Mouse (Mus musculus): ENCODE results near the gene Gpr107. TPM values are rescaled to one million over a fixed set of nuclear protein-coding genes. Genes with fewer than 3 reads are reported as not detected.
A peak's percentile ranks its signal among the peaks of the same experiment; 100 is the strongest.

The Gpr107 gene
- polyA plus RNA-seq, 1 experiment from 2014 or later = 29.9 TPM

DNA sequence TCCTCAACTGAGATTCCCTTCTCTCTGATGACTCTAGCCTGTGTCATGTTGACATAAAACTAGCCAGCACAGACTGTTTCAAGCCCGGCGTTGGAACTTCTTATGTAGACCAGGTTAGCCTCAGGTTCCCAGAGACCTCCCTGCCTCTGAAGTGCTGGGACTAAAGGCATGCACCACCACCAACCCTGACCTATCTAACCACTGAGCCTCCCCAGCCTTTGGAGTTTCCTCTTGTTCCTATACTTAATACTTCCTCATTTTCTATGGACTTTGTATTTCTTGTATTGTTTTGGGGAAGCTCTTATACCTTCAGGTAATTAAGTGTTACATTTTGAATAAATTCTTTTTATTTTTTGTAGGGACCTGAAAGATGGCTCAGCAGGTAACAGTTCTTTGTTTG, 37.9 kb upstream of the Gpr107 start:
- WGBS = 100% methylated on average over 2 of the region's 2 CpGs
- no peak for ATAC-seq (replicated peaks; ENCODE audit: extremely low read depth, insufficient read depth, low FRiP score)

DNA sequence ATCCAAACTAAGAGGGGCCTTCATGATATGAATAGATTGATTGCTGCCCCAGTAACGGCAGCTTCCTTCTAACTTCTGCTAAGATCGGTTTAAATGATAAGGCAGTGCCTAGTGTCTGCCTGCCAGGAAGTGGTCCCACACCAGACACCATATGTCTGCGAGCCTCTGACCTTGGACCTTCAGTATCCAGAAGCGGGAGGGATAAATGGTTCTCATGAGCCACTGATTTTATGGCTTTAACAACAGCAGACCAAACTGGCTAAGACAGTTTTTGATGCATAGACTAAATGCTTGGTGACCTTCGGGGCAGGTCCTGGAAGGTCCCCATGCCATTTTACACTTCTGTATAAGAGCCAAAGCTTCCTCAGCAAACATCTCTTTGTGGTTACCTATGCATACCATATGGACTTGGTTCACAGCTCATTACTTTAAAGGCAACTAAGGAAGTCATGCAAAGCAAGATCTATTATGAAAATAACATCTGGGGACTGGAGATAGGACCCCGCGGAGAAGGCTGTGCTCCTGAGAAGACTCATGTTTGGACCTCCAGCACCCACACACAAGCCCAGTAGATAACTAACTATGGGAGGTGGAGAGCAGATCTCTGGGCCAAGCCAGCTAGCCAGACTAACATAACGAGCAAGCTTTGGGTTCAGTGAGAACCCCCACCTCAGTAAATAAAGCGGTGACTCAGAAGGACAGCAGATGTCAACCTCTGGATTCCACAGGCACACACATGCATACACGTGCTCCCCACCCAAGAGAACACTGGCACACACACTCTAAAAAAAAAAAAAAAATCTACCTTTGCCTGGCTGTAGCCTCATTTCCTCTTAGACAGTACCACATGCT, 36.8 kb upstream of the Gpr107 start:
- Histone ChIP-seq H3K4me3 (ENCODE audit: low read length) (no peak overlapping the region), H3K9ac (ENCODE audit: low read length) (peak overlapping the region; percentile 22; the same call in 1 of the 2 replicates), H3K4me1 (ENCODE audit: control insufficient read depth, insufficient read depth, low read length) (peaks cover 26% of the 10 kb centered on the region), H3K27ac (ENCODE audit: low read length) (peak overlapping the region; percentile 66), H3K27me3 (ENCODE audit: control insufficient read depth, insufficient read depth, low read length) (no peaks in the 10 kb centered on the region), H3K36me3 (ENCODE audit: control insufficient read depth, insufficient read depth) (no peaks in the 10 kb centered on the region), H3K4me2 (ENCODE audit: low read depth, low read length) (peak overlapping the region; percentile 19), H3K9me3 (replicated peaks; ENCODE audit: control insufficient read depth, low read length) (peaks cover 5% of the 10 kb centered on the region)
- no peak for ATAC-seq (replicated peaks; ENCODE audit: extremely low read depth, insufficient read depth, low FRiP score)
- 55% methylated on average over 10 of the region's 10 CpGs for WGBS

More for the DNA sequence above, 37.9 kb upstream of the Gpr107 start:
- Histone ChIP-seq H3K9me3 (replicated peaks; ENCODE audit: control insufficient read depth, low read length) (peaks cover 5% of the 10 kb centered on the region), H3K27ac (ENCODE audit: low read length) (no peak overlapping the region), H3K36me3 (ENCODE audit: control insufficient read depth, insufficient read depth) (no peaks in the 10 kb centered on the region), H3K4me1 (ENCODE audit: control insufficient read depth, insufficient read depth, low read length) (peaks cover 25% of the 10 kb centered on the region), H3K27me3 (ENCODE audit: control insufficient read depth, insufficient read depth, low read length) (no peaks in the 10 kb centered on the region), H3K9ac (ENCODE audit: low read length) (no peak overlapping the region), H3K4me2 (ENCODE audit: low read depth, low read length) (no peak overlapping the region), H3K4me3 (ENCODE audit: low read length) (no peak overlapping the region)

DNA sequence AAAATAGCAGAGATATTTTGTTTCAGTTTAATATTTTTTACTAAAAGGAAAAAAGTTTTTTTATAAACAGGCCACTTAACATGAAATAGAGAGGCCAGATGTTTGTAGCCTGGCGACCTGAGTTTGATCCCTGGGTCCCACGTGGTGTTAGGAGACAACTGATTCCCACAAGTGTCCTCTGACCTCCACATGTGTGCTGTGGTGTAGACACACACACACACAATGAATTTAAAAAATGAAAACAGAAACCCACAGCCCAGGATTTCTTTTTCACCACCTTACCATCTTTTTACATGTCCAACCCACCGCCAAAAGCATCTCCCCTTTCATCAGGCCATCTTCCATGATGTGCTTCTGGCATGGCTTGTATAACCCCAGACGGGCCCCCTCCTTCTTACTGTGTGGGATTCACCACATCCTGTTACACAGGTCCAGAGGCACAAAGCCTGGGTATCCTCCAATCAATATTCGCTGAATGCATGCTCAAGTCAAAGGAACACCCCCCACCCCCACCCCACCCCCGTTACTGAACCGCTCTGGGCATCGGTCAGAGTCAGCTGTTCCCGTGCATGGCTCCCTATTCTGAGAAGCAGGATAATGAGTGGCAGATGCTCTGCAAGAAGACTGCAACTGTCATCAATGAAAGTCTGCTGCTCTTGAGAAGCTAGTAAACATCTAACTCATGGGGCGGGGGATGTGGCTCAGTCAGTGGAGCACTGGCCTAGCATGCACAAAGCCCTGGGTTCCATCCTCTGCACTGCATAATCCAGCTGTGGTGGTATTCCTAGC, 36.0 kb upstream of the Gpr107 start:
- peaks cover 5% of the 10 kb centered on the region for H3K9me3 ChIP-seq (replicated peaks; ENCODE audit: control insufficient read depth, low read length)
- no peaks in the 10 kb centered on the region for H3K36me3 ChIP-seq (ENCODE audit: control insufficient read depth, insufficient read depth)
- no peaks in the 10 kb centered on the region for H3K27me3 ChIP-seq (ENCODE audit: control insufficient read depth, insufficient read depth, low read length)
- ATAC-seq (replicated peaks; ENCODE audit: extremely low read depth, insufficient read depth, low FRiP score) = peak; percentile 53
- no peak overlapping the region for H3K4me3 ChIP-seq (ENCODE audit: low read length)
- peak overlapping the region; percentile 66; the same call in 1 of the 2 replicates for H3K27ac ChIP-seq (ENCODE audit: low read length)
- H3K4me1 ChIP-seq (ENCODE audit: control insufficient read depth, insufficient read depth, low read length) = peaks cover 27% of the 10 kb centered on the region
- no peak overlapping the region for H3K9ac ChIP-seq (ENCODE audit: low read length)
- H3K4me2 ChIP-seq (ENCODE audit: low read depth, low read length) = peak overlapping the region; percentile 19; the same call in 1 of the 2 replicates
- 70% methylated on average over 10 of the region's 10 CpGs for WGBS

DNA sequence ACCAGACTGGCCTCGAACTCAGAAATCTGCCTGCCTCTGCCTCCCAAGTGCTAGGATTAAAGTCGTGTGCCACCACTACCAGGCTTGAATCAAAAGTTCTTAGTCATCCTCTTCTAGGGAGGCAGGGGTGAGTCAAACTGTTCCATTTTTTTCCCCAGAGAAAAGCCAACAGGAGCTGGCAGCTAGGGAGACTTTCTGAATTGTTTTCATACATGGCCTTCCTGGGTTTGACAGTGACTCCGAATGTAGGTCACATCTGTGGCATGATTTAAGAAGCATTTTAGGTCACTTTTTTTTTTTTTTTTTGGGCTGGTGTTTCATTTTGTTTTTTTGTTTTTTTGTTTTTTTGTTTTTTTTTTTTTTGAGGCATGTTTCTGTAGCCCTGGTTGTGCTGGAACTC, 33.9 kb upstream of the Gpr107 start:
- H3K4me2 ChIP-seq (ENCODE audit: low read depth, low read length) = no peak overlapping the region
- H3K9me3 ChIP-seq (replicated peaks; ENCODE audit: control insufficient read depth, low read length) = peaks cover 5% of the 10 kb centered on the region
- no peak overlapping the region for H3K9ac ChIP-seq (ENCODE audit: low read length)
- WGBS = 86% methylated on average over 3 of the region's 3 CpGs
- no peak overlapping the region for H3K27ac ChIP-seq (ENCODE audit: low read length)
- no peak overlapping the region for H3K4me3 ChIP-seq (ENCODE audit: low read length)
- ATAC-seq (replicated peaks; ENCODE audit: extremely low read depth, insufficient read depth, low FRiP score) = no peak
- peaks cover 25% of the 10 kb centered on the region for H3K4me1 ChIP-seq (ENCODE audit: control insufficient read depth, insufficient read depth, low read length)
- H3K36me3 ChIP-seq (ENCODE audit: control insufficient read depth, insufficient read depth) = no peaks in the 10 kb centered on the region
- H3K27me3 ChIP-seq (ENCODE audit: control insufficient read depth, insufficient read depth, low read length) = no peaks in the 10 kb centered on the region

DNA sequence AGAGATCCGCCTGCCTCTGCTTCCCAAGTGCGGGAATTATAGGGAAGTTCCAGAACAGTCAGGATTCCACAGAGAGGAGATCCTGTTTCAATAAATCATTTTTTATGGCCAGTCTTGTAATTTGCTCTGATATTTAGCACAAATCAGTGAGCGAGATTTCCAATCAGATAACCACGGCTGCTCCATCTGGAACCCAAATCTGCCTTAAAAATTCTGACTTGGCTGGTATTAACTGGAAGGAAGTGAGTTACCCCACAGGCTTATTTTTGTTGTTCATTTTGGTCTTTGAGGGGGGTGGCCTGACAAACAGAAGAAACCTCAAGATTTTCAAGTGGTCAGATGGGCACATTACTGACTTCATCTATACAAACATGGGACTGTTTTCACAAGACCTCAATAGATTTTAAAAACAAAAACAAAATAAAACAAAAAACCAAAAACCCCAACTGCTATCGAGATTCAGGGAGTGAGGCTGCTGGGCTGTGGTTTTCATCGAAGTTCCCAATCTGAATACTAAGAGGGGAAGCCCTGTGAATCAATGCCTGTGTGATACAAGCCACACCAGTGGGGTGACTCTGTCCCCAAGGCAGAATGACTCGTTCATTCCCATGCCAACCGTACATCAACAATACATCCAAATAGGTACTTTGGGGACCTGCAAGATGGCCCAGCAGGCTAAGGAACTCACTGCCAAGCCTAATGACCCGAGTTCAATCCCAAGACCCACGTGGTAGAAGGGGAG, 33.3 kb upstream of the Gpr107 start:
- Histone ChIP-seq H3K9ac (ENCODE audit: low read length) (no peak overlapping the region), H3K4me2 (ENCODE audit: low read depth, low read length) (no peak overlapping the region), H3K27me3 (ENCODE audit: control insufficient read depth, insufficient read depth, low read length) (no peaks in the 10 kb centered on the region), H3K9me3 (replicated peaks; ENCODE audit: control insufficient read depth, low read length) (peaks cover 5% of the 10 kb centered on the region), H3K4me3 (ENCODE audit: low read length) (no peak overlapping the region), H3K36me3 (ENCODE audit: control insufficient read depth, insufficient read depth) (no peaks in the 10 kb centered on the region), H3K4me1 (ENCODE audit: control insufficient read depth, insufficient read depth, low read length) (peaks cover 29% of the 10 kb centered on the region), H3K27ac (ENCODE audit: low read length) (peak overlapping the region; percentile 87)
- ATAC-seq (replicated peaks; ENCODE audit: extremely low read depth, insufficient read depth, low FRiP score) = no peak
- WGBS = 88% methylated on average over 10 of the region's 10 CpGs

DNA sequence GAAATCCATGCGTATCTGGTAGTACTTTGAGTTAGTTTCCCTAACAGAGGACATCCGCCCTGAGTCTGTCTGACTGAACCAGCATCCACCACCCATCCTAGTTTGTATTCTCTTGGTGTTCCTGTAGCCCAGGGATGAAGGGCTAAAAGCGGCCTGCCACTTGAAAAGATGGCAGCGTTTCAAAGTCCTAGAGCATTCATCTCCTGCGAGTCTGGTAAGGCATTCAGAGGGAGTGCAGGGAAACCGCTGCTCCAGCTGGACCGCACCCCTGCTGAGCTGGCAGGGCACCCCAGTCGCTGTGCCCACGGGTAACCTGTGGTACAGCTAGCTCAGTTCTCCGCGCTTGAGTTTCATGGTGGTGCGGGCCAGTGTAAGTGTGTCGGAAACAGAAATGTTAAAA, 32.3 kb upstream of the Gpr107 start:
- Histone ChIP-seq H3K27me3 (ENCODE audit: control insufficient read depth, insufficient read depth, low read length) (no peaks in the 10 kb centered on the region), H3K4me2 (ENCODE audit: low read depth, low read length) (peak overlapping the region; percentile 26; the same call in 1 of the 2 replicates), H3K9me3 (replicated peaks; ENCODE audit: control insufficient read depth, low read length) (no peaks in the 10 kb centered on the region), H3K9ac (ENCODE audit: low read length) (0 out of 2 replicates have a peak overlapping the region, but pooled peaks have one; percentile 22), H3K4me1 (ENCODE audit: control insufficient read depth, insufficient read depth, low read length) (peaks cover 39% of the 10 kb centered on the region), H3K36me3 (ENCODE audit: control insufficient read depth, insufficient read depth) (no peaks in the 10 kb centered on the region), H3K27ac (ENCODE audit: low read length) (peak overlapping the region; percentile 87), H3K4me3 (ENCODE audit: low read length) (0 out of 2 replicates have a peak overlapping the region, but pooled peaks have one; percentile 19)
- ATAC-seq (replicated peaks; ENCODE audit: extremely low read depth, insufficient read depth, low FRiP score) = peak; percentile 53
- 42% methylated on average over 13 of the region's 13 CpGs for WGBS

DNA sequence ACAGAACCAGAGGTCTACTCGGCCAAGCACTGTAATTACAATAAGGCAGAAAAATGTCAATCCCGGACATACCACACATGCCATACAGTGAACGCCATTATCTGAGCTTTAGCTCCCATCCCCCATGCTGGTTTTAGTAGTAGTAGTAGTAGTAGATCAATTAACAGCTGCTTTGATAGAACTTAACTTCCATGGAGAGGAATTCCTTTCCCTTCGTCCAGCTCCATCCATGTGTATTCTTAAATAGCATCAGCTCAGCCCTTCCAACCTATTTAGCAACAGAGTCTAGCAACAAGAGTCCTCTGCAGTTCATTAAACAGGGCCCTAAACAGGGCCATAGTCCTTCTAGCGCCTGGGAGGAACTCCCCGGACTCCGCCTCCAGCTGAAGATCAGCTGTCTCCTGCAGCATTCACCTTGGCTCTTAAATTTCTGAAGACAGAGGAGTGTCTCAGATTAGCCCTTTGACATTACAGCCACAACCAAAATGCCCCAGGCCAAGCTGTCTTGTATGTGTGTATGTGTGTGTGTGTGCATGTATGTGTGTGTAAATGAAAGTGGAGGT, 30.9 kb upstream of the Gpr107 start:
- no peaks in the 10 kb centered on the region for H3K9me3 ChIP-seq (replicated peaks; ENCODE audit: control insufficient read depth, low read length)
- 60% methylated on average over 7 of the region's 7 CpGs for WGBS
- H3K4me1 ChIP-seq (ENCODE audit: control insufficient read depth, insufficient read depth, low read length) = peaks cover 38% of the 10 kb centered on the region
- ATAC-seq (replicated peaks; ENCODE audit: extremely low read depth, insufficient read depth, low FRiP score) = no peak
- no peak overlapping the region for H3K4me3 ChIP-seq (ENCODE audit: low read length)
- H3K9ac ChIP-seq (ENCODE audit: low read length) = no peak overlapping the region
- no peaks in the 10 kb centered on the region for H3K27me3 ChIP-seq (ENCODE audit: control insufficient read depth, insufficient read depth, low read length)
- H3K27ac ChIP-seq (ENCODE audit: low read length) = peak overlapping the region; percentile 33
- H3K4me2 ChIP-seq (ENCODE audit: low read depth, low read length) = no peak overlapping the region
- no peaks in the 10 kb centered on the region for H3K36me3 ChIP-seq (ENCODE audit: control insufficient read depth, insufficient read depth)

DNA sequence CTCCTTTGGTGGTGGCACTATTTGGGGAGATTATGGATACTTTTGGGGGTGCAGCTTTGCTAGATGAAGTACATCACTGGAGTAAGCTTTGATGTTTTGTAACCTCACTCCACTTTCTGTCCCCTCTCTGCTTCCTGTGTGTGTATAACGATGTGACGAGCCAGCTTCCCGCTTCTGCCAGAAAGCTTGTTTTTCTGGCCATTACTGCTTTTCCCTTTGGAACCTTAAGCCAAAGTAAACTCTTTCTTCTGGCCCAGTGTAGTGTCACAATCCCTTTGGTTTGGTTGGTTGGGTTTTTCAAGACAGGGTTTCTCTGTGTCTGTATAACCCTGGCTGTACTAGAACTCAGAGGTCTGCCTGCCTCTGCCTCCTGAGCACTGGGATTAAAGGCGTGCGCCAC, 29.3 kb upstream of the Gpr107 start:
- Histone ChIP-seq H3K27me3 (ENCODE audit: control insufficient read depth, insufficient read depth, low read length) (no peaks in the 10 kb centered on the region), H3K9me3 (replicated peaks; ENCODE audit: control insufficient read depth, low read length) (no peaks in the 10 kb centered on the region), H3K36me3 (ENCODE audit: control insufficient read depth, insufficient read depth) (no peaks in the 10 kb centered on the region), H3K9ac (ENCODE audit: low read length) (no peak overlapping the region), H3K4me3 (ENCODE audit: low read length) (no peak overlapping the region), H3K27ac (ENCODE audit: low read length) (no peak overlapping the region), H3K4me1 (ENCODE audit: control insufficient read depth, insufficient read depth, low read length) (peaks cover 39% of the 10 kb centered on the region), H3K4me2 (ENCODE audit: low read depth, low read length) (no peak overlapping the region)
- no peak for ATAC-seq (replicated peaks; ENCODE audit: extremely low read depth, insufficient read depth, low FRiP score)
- 82% methylated on average over 5 of the region's 5 CpGs for WGBS
